Mouse (Mus musculus) left cerebral cortex, adult 2 months (tissue): ENCODE measurements around the gene Slc16a7. TPM values are rescaled to one million over a fixed set of nuclear protein-coding genes. Genes with fewer than 3 reads are reported as not detected.

Source experiments
- DNase-seq, 2 experiments: peaks; one replicate each; pipeline ENCODE4 v3.0.0; 2021 to 2022; ENCODE audit warnings: low spot score in 2 of 2, mixed read lengths in 1 of 2; ENCODE audit errors: extremely low spot score in 1 of 2
- H3K27ac ChIP-seq: fragments of 200-600 bp; 2 replicates; pipeline ENCODE4 v1.8.1; 2022
- H3K4me3 ChIP-seq: fragments of 200-600 bp; 2 replicates; pipeline ENCODE4 v1.8.1; 2022
- CTCF ChIP-seq: fragments of 200-600 bp; IDR thresholded peaks from 2 replicates; pipeline ENCODE4 v1.8.1; 2022; ENCODE audit warnings: antibody characterized with exemption, mild to moderate bottlenecking, moderate library complexity
- intact Hi-C: fragments of 180-260 bp; cut with DNase I; formaldehyde crosslinking; loops from one replicate; pipeline ENCODE4 v1.15.1; 2025
- total RNA-seq, 2 experiments: library from RNA; stranded (reverse); gene quantifications; 2 replicates each; pipeline ENCODE4 v1.2.3; 2021

The Slc16a7 gene
- total RNA-seq, 2 experiments from 2014 or later, result 58.3 to 60.1 TPM

GRCm38 (mm10) chr10:125175013-125175650 lies 214.1 kb downstream of the Slc16a7 start:
- no peak for TF ChIP-seq CTCF
- intact Hi-C loops, result loop anchor here (5.0 kb wide), 1 partner anchor 1908 kb away; no protein-coding TSS in a partner anchor
- no peak overlapping the region for H3K27ac ChIP-seq
- DNase-seq, result no peak
- no peak overlapping the region for H3K4me3 ChIP-seq

GRCm38 (mm10) chr10:125171625-125172024 lies 217.6 kb downstream of the Slc16a7 start:
- no peak overlapping the region for H3K4me3 ChIP-seq
- TF ChIP-seq CTCF, result no peak
- no peak overlapping the region for H3K27ac ChIP-seq
- no peak for DNase-seq
- intact Hi-C loops, result no loop called here

GRCm38 (mm10) chr10:125171154-125171553 lies 218.1 kb downstream of the Slc16a7 start:
- DNase-seq, result no peak
- no peak for TF ChIP-seq CTCF
- Histone ChIP-seq H3K4me3 (no peak overlapping the region), H3K27ac (no peak overlapping the region)
- intact Hi-C loops, result no loop called here
